Mouse (Mus musculus): ENCODE data around the gene Olfr282.
"Not testable (repeated sequence)": the region's sequence is repeated elsewhere in the genome, so short reads cannot be mapped to it uniquely, and the experiment has no call there.

Olfr282 gene

DNA sequence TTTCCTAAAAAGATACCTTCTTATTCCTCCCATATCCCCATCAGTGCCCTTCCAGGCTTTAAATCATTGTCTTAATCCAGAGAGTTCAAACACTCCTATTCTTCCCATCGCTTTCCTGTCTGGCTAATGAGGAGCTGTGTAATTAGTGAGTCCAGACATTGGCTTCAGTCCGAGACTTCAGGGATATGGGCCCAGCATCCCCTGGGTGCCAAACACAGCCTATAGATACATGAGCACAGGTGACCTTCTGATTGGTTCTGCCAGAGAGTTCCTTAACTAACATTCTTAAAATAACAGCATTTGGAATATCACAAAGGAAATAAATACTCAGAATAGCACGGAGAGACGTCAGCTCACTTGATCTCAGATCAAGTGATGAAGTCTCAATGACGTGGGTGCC is at the start of gene Olfr282:
Gene Olfr282, plus strand, starts transcription at position 301 of the 400 bp plus-strand sequence.
- not testable (repeated sequence) for DNase-seq (ENCODE audit: low read depth, low spot score)

DNA sequence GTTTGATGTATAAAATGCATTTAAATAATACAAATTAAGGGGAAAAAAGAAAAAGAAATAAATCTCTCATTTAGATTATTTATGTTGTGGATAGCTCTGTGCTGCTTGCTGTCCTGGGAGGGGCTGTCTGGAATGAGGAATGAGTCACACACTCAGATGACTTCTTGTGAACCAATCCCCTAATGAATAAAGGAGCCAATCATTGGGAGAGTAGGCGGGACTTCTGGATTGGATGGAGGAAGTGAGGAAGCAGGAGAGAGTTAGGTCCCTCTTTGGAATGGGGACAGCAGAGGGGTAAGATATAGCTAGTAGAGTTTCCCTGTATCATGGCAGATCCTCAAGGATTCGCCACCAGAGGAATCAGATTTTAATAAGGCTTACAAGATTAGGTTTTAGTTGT is 43.4 kb upstream of the Olfr282 start:
- DNase-seq (ENCODE audit: low read depth, low spot score) = no peak

DNA sequence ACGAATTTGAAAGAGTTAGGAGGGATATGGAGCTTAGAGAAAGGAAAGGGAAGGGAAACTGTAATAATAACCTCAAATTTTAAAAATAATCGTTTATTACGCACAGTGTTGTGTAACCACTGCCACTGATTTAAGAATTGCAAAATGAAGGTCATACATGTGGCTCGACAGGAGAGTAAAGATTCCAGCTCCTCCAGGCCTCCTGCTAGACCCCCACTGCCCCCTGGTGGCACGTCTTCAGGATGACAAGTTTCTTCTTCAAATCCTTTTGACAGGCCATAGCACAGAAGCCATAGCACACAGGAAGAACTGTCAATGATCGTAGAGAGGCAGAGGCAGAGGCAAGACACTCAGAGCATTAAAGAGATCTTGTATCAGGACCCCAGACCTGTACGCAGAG is 41.2 kb upstream of the Olfr282 start:
- DNase-seq (ENCODE audit: low read depth, low spot score) = peak; percentile 31

DNA sequence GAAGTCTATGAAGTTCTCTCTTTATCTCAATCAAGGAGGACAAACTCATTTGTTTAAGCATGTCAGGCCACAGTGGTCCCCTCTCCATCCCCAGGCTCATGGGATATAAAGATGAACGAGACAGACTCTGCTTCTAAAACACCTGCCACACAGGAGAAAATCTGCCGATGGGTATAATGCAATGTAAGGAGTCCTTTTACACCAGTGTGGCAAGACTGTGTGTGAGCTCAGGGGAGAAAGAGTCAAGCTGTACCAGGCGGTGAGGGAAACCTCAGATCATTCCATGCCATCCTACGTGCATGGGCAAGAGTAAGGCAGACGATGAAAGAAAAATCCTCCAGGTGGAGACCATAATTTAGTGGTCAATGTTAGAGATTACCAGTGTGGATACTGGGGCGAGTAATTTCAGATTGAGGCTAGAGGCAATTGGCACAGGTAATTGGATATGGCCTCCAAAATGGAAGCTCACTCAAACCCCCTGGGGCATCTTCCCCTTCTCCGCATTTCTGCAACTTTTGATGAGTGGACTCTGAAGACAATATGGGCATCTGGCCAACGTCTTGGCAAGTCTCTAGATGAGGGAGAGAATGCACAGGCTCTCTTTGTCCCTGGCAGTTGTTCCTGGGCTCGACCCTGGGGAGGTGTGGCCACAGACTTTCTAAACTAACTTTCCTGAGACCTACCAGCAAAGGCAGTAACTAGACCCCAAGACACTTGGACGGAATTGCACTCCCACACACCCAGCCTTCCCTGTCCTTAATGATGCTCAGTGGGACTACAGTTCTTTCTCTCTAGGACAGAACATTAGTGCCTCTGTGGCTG is 39.7 kb upstream of the Olfr282 start:
- no peak for DNase-seq (ENCODE audit: low read depth, low spot score)

DNA sequence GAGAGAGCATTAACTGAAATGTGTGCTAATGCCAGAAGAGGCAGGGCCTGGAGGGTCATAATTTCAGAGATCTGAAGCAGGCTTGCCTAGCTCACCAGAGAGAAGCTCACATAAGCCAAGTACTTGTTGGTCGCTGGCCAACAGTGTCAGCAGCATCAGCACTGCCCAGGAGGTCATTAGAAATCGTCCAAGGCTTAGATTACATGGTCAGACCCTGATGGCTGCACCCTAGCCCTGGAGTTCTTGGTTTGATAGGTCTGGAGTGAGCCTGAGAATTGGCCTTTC is 39.2 kb upstream of the Olfr282 start:
- DNase-seq (ENCODE audit: low read depth, low spot score) = no peak

DNA sequence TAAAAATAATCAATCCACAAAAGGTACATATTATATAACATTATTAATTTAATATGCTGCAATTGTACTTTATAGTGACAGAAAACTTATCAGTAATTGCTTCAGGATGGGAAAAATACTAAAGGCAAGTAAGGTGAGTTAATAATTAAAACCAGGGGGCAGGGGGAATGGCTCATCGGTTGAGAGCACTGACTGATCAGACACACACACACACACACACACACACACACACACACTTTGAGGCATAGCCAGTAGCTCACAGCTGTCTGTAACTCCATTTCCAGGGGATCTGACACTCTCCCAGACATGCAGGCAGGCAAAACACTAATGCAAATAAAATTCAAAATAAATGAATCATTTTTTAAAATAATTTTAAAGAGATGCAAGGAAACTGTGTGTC is 33.9 kb upstream of the Olfr282 start:
- no peak for DNase-seq (ENCODE audit: low read depth, low spot score)

DNA sequence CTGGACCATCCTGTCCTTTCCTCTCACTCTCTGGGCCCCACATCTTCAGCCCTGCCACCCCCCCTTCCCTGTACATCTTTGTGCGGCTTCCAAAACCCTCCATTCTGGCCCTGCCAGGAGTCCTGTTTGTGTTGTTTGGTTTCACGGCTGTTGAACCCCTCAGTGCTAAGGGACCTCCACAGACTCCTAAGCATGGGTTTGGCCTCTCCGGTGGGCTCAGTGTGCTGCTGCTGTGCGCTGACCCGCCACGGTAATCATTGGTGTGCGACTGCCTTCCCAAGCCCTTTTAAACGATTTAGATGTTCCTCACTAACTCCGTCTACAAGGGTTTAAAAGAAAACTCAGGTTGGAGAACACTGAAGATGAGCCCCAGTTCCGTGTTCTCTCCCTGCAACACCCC is 28.7 kb upstream of the Olfr282 start:
- DNase-seq (ENCODE audit: low read depth, low spot score) = no peak

DNA sequence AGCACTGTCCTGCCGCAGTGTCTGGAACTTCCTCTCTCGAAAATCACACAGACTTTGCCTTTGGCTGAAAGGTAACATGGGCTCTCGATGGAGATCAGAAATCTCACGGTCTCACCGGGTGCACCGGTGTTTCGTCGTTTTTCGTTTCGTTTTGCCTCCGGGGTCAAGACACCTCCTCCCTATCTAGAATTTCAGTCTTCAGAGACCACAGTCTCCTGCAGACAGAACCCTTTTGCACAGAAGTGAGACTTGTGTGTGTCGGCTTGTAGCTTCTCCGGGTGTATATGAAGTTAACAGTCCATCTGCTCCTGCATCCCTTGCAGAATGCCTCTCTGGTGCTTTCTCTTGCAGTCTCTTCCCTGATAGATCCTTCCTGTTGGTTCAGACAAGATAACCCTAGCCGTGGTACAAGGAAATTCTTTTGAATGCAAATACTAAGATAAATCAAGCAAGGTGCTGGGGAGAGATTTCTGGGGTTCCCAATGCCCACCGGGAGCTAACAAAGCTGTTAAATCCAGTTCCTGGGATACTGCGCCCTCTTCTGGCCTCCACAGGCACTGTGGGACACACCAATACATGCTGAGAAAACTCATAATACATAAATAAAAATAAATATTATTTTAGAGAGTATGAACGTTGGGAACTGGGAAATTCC is 22.5 kb upstream of the Olfr282 start:
- DNase-seq (ENCODE audit: low read depth, low spot score) = no peak

DNA sequence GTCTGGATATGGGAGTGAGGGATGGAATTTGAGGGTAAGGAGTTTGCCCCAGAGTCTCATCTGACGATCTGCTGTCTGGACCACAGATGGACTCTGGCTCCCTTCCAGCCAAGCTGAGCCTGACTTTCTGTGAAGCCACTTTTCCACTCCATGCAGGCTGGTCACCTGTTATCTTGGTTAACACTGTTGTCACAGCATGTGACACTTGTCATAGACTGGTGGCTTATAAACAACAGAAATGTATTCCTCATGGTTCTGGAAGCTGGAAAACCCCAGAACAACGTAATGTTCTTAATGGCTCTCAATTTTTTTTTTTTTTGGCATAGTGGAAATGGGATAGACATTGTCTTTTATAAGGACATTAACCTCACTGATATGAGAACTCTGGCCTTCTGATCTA is 21.4 kb upstream of the Olfr282 start:
- DNase-seq (ENCODE audit: low read depth, low spot score) = no peak

DNA sequence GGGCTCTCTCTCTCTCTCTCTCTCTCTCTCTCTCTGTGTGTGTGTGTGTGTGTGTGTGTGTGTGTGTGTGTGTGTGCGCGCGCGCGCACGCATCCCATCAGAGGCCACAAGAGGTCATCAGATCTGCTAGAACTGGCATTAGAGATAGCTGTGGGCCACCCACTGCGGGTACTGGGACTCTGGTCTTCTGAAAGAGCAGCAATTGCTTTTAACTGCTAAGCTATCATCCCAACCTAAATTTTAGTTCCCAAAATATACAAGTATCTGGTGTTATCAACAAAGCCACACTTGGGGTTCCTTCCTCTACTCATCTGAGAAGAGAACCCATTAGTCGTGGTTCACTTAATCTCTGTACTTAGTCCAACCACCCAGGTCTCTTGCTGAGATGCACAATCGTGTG is 20.8 kb upstream of the Olfr282 start:
- DNase-seq (ENCODE audit: low read depth, low spot score) = no peak

DNA sequence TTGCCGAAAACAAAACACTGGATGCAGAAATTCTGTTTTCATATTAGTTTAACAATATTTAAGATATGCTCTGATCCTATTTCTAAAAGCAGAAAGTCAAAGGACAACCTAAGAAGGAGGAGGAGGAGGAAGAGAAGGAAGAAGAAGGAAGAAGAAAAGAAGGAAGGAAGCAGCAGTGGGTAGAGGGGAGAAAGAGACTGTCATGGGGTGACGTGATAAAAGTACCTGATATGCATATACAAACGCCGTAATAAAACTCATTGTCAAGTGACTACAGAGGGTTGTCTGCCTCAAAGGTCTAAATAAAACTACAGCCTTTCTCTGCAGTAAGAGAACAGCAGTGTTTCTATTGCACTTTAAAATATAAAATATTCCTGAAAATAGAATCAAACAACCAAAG is 15.0 kb upstream of the Olfr282 start:
- no peak for DNase-seq (ENCODE audit: low read depth, low spot score)

DNA sequence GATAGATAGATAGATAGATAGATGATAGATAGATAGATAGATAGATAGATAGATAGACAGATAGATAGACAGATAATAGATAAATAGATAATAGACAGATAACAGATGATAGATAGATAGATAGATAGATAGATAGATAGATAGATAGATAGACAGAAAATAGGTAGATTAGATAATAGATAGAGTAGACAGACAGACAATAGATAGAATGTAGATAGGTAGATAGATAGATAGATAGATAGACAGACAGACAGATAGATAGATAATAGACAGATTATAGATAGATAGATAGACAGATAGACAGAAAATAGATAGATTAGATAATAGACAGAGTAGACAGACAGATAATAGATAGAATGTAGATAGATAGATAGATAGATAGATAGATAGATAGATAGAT is 14.2 kb upstream of the Olfr282 start:
- DNase-seq (ENCODE audit: low read depth, low spot score) = not testable (repeated sequence)

DNA sequence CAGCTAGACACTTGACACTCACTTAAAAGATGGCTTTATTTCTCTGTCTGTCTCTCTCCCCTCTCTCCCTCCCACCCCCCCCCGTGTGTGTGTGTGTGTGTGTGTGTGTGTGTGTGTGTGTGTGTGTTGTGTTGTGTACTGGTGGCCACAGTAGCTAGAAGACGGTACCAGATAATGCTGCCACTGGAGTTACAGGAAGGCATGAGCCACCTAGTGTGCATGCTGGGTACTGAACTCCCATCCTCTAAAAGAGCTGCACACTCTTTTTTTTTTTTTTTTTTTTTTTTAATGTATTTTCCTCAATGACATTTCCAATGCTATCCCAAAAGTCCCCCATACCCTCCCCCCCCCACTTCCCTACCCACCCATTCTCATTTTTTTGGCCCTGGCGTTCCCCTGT is 13.7 kb upstream of the Olfr282 start:
- peak; percentile 31 for DNase-seq (ENCODE audit: low read depth, low spot score)

DNA sequence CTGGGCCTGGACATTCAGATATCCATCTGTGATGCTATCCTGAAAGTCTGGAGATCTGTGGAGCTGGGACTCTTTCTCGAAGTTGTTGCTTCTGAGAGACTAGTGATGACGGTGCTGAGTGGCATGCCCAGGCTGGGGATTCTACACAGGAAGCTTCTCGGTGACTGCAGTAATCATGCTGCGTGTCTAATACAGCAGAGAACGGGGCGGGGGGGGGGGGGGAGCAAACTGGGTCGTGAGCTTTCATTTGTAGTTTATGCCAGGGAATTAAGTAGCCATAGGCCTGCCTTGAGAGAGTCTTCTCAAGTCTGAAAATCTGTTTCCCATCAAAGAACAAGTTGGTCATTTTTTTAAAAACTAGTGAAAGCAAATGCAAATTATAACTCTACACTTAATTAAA is 12.9 kb upstream of the Olfr282 start:
- no peak for DNase-seq (ENCODE audit: low read depth, low spot score)

DNA sequence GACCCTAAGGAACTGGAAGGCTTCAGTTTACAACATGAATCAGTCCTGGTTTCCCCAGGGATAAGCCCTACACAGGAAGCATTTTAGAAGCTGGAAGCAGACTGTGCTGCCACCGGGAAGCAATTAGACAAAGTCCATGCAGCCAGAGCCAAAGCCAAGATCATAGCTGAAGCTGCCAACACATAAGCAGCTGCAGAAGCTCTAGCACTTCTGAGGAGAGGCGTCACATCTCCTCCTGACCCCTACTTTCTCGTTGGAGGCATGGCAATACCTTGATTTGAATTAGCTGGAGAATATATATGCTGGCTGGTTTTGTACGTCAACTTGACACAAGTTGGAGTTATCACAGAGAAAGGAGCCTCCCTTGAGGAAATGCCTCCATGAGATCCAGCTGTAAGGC is 10.1 kb upstream of the Olfr282 start:
- no peak for DNase-seq (ENCODE audit: low read depth, low spot score)

DNA sequence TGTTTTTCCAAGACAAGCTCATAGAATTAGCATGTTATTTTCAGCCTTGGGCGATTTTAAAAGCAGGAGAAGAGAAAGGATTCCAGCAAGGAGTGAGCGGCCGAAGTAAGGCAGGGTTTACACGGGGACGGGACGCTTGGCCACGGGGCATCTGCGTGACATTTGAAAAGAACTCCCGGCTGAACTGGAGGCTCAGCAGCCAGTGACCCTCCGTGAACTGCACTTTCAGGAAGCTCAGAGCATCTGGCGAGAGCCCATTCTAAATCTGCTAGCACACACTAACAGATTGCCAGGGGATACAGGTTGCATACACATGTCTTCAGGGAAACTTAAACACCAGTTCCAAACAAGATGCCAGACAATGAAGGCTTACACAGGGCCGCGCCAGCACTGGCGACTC is 6.7 kb upstream of the Olfr282 start:
- DNase-seq (ENCODE audit: low read depth, low spot score) = no peak

DNA sequence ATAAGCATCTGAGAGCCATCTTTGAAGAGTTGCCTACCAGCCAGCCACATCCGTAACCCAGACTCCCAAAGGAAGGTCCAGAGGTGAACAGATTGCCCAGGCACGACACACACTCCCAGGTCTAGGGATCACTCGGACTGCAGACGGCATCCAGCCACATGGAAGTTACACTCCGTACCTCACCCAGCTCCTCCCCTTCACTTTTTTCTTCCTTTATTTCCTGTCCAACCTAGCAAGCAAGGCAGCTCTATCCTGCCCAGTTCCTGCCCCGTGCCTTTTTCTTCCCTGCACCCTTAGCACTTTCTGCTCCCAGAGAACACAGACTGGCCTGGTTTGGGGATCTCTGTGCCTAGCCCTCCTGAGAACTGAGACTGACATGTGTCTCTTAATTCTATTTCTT is 6.3 kb upstream of the Olfr282 start:
- no peak for DNase-seq (ENCODE audit: low read depth, low spot score)

DNA sequence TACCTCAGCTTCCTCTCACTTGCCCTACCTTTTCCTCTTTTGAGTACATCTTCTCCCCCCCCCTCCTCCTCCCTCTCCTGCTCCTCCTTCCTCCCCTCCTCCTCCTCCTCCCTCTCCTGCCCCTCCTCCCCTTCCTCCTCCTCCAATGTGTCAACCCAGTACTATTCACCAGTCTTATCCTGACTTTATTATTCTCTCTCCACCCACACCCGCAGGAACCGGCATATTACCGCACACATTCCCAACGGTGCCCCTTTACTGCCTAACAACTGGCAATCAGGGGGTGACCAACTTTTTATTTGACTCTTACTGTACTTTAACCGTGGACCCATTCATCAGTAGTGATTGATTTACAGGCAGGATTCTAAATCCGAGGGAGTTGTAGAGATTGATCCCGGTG is 5.8 kb upstream of the Olfr282 start:
- no peak for DNase-seq (ENCODE audit: low read depth, low spot score)

DNA sequence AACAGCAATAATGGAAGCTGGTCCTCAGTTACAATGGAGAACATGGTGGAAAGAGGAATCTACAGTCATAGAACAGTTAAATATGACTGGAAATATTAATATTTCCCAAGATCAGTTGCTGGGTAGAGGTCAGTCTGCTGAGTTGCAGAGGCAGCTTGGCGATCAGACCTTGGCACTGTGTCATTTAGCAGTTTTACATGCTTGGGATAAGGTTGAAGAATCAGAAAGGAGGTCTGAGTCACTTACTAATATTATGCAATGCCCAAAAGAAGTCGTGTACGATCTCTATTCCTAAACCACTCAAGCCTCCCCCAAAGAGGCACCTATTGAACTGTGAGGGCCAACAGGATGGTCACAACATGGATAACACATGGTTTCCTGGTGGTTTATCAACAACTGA is 13.5 kb downstream of the Olfr282 start:
- no peak for DNase-seq (ENCODE audit: low read depth, low spot score)

DNA sequence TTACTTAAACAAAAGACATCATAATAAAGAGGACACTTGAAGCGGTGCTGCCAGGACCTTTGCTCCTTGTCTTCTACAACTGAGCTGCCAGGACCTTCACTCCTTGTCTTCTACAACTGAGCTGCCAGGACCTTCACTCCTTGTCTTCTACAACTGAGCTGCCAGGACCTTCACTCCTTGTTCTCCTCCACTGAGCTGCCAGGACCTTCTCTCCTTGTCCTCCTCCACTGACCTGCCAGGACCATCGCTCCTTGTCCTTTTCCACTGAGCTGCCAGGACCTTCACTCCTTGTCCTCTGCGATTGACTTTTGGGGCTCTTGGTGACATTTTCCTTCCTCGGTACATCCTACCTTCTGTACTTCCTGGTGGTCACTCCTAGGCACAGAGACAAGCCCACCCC is 17.5 kb downstream of the Olfr282 start:
- no peak for DNase-seq (ENCODE audit: low read depth, low spot score)

DNA sequence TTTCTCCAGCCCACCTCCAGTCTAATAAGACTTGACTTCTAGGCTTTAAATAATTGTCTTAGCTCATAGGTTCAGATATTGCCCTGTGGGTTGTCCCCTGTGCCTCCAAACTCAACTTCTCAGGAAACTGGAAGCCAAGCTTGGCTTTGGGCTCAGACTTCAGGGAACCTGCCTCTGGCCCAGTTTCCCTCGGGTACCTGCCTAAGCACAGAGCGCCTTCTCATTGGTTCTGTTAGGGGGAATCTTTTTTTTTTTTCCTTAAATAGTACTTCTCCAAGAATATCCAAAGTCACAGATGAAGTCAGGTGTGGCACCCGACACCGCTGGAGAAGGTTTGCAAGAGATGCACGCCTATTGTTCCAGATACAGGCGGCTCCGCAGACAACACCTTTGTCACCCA is 21.3 kb downstream of the Olfr282 start, which contains the start of gene Olfr281:
Gene Olfr281, plus strand, starts transcription at position 301 of the 400 bp plus-strand sequence.
- no peak for DNase-seq (ENCODE audit: low read depth, low spot score)

DNA sequence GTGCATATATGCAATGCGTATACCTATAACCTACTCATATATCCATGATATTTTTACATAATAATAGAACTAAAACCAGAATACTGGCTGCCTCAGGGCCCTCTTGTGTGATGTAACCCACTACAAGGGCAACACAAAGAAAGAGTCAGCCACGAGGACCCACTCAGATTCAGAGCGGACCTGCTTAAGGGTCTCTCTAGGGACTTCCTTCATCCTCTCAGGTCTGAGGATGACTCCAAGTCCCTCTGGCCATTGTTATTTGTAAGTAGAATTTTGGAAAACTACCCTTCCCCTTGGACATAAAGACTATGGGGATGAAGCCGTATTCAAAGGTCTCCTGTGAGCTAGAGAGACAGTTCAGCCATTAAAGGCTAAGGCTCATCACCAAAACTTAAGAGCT is 38.6 kb downstream of the Olfr282 start, which contains the start of gene OR5BS1P:
Gene OR5BS1P, plus strand, starts transcription at position 301 of the 400 bp plus-strand sequence.
- DNase-seq (ENCODE audit: low read depth, low spot score) = no peak

DNA sequence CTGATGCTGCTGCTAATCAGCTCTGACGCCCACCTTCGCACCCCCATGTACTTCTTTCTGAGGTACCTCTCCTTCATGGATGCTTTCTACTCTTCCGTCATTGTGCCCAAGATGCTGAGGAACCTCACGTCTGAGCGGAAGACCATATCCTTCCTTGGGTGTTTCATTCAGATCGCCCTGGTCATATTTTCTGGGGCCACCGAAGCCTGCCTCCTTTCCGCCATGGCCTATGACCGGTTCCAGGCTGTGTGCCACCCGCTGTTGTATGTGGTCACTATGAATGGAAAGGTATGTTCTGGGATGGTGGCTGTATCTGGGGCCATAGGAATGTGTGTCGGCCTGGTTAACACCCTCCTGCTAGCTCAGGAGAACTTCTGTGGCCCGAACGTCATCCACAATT is 40.5 kb downstream of the Olfr282 start:
- DNase-seq (ENCODE audit: low read depth, low spot score) = no peak
